Mouse (Mus musculus): ENCODE results near the gene Snta1. TPM values are rescaled to one million over a fixed set of nuclear protein-coding genes. Genes with fewer than 3 reads are reported as not detected.

The Snta1 gene
- polyA plus RNA-seq, 1 experiment, result 5.7 TPM

- TF ChIP-seq CTCF (IDR thresholded peaks at IDR 0.05; ENCODE audit: control insufficient read depth, insufficient read depth, insufficient replicate concordance, low read depth, low read length) (no peak), POLR2A (IDR thresholded peaks at IDR 0.05; ENCODE audit: control insufficient read depth, low read depth, low read length) (no peak)
- H3K27me3 ChIP-seq (ENCODE audit: control insufficient read depth, insufficient read depth, low read length), result no peaks in the 10 kb centered on the region
- peaks cover 9% of the 10 kb centered on the region; the same call in 1 of the 2 replicates for H3K4me1 ChIP-seq (ENCODE audit: control insufficient read depth, insufficient read depth, low read length)
- H3K36me3 ChIP-seq (ENCODE audit: control insufficient read depth, insufficient read depth, low read length), result no peaks in the 10 kb centered on the region
- no peak overlapping the region for H3K27ac ChIP-seq (ENCODE audit: control insufficient read depth, insufficient read depth, low read depth, low read length)
- H3K4me3 ChIP-seq (ENCODE audit: control insufficient read depth, low read depth, low read length), result no peak overlapping the region
Measured at GRCm38 (mm10) chr2:154394602-154395001, 13.3 kb downstream of the Snta1 start.

DNA sequence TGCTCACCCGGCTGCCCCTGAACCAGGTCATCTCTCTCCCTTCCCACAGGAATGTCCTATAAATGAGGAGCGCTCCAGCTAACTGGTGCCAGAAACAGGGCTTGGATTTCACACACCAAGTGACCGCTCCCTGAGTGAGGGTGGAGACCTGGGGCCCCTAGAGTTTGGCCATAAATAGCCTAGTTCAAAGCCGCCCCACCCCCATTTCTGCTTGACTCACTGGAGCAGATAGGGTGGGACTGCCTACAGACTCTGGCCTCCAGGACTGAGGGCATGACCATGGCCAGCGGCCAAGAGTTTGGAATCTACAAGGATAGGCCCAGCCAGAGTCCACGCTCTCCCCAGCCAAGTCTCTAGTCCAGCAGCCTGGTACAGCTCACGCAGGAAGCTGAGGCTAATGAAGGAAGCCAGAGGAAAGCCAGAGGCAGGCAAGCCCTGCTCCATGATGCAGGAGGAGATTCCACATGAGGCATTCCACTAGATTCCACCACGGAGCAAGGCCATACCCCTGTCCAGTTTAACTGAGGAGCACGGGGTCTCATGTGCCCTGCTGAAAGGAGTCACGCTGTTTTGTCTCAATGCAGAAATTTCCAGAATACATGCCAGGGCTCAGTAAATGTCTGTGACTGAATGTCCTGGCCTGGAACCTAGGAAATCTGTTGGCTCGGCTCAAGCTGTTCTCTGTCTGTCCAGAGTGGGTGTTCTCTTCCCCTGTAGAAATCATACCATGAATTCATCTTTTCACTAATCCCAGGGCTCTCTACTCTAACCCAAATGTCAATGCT lies 17.5 kb downstream of the Snta1 start:
- no peak for TF ChIP-seq POLR2A (IDR thresholded peaks at IDR 0.05; ENCODE audit: control insufficient read depth, low read depth, low read length)
- TF ChIP-seq CTCF (IDR thresholded peaks at IDR 0.05; ENCODE audit: control insufficient read depth, insufficient read depth, insufficient replicate concordance, low read depth, low read length), result no peak
- H3K36me3 ChIP-seq (ENCODE audit: control insufficient read depth, insufficient read depth, low read length), result no peaks in the 10 kb centered on the region
- H3K27me3 ChIP-seq (ENCODE audit: control insufficient read depth, insufficient read depth, low read length), result no peaks in the 10 kb centered on the region
- H3K4me1 ChIP-seq (ENCODE audit: control insufficient read depth, insufficient read depth, low read length), result peaks cover 7% of the 10 kb centered on the region; the same call in 1 of the 2 replicates
- H3K27ac ChIP-seq (ENCODE audit: control insufficient read depth, insufficient read depth, low read depth, low read length), result peak overlapping the region; percentile 73
- H3K4me3 ChIP-seq (ENCODE audit: control insufficient read depth, low read depth, low read length), result no peak overlapping the region

DNA sequence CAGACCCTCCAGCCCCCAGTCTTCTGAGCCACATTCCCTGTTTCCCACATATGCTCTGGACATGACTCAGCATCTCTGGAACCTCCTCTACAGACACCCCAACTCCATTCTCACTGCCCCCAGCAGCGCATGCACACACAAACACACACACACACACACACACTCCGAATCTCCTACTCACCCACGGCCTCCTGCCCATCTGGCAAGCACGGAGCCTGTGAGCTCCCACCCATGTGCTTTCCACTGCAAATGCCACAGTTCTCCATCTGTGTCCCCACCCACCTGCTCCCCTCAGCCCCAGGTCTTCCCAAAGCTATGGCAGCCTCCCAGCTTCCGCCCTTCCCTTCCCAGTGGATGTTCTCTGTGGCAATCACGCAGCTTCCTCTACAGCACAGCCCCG lies 28.8 kb downstream of the Snta1 start:
- TF ChIP-seq POLR2A (IDR thresholded peaks at IDR 0.05; ENCODE audit: control insufficient read depth, low read depth, low read length) (no peak), CTCF (IDR thresholded peaks at IDR 0.05; ENCODE audit: control insufficient read depth, insufficient read depth, insufficient replicate concordance, low read depth, low read length) (no peak)
- H3K36me3 ChIP-seq (ENCODE audit: control insufficient read depth, insufficient read depth, low read length), result no peaks in the 10 kb centered on the region
- H3K27me3 ChIP-seq (ENCODE audit: control insufficient read depth, insufficient read depth, low read length), result no peaks in the 10 kb centered on the region
- H3K27ac ChIP-seq (ENCODE audit: control insufficient read depth, insufficient read depth, low read depth, low read length), result no peak overlapping the region
- H3K4me1 ChIP-seq (ENCODE audit: control insufficient read depth, insufficient read depth, low read length), result peaks cover 9% of the 10 kb centered on the region
- H3K4me3 ChIP-seq (ENCODE audit: control insufficient read depth, low read depth, low read length), result no peak overlapping the region

- H3K27ac ChIP-seq (ENCODE audit: control insufficient read depth, insufficient read depth, low read depth, low read length), result no peak overlapping the region
- TF ChIP-seq POLR2A (IDR thresholded peaks at IDR 0.05; ENCODE audit: control insufficient read depth, low read depth, low read length) (no peak), CTCF (IDR thresholded peaks at IDR 0.05; ENCODE audit: control insufficient read depth, insufficient read depth, insufficient replicate concordance, low read depth, low read length) (no peak)
- no peak overlapping the region for H3K4me3 ChIP-seq (ENCODE audit: control insufficient read depth, low read depth, low read length)
- peaks cover 8% of the 10 kb centered on the region for H3K4me1 ChIP-seq (ENCODE audit: control insufficient read depth, insufficient read depth, low read length)
- peaks cover under 1% of the 10 kb centered on the region; the same call in 1 of the 2 replicates for H3K36me3 ChIP-seq (ENCODE audit: control insufficient read depth, insufficient read depth, low read length)
- no peaks in the 10 kb centered on the region for H3K27me3 ChIP-seq (ENCODE audit: control insufficient read depth, insufficient read depth, low read length)
Measured at GRCm38 (mm10) chr2:154374807-154375601, 32.9 kb downstream of the Snta1 start.

DNA sequence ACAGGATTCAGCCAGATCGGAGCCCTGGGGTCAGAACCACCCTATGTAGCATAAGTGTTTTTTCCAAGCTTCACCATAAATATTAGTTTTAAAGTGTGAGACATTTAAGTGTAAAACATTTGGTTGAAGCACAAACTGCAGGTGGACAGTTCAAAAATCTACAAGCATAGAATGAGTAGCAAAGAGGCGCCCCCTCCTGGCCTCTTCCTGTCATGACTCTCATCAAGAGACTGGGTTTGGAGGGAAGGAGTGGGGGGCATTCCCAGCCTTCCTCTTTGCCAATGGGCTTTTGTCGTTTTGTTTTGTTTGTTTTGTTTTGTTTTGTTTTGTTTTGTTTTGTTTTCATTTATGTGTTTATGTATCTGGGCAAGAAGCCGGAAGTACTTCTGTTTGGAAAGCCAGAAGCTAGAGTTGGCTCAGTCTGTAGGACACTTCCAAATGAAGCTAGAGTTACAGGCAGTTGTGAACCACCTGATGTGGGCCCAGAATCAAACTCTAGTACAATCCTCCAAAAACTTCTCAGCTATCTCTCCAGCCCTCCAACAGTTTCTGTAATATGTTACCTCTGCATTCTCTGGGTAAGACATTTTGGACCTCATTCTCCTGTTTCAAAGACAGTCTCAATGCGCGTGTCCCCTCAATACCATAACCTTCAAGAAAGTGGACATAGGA lies 33.8 kb downstream of the Snta1 start:
- Histone ChIP-seq H3K27me3 (ENCODE audit: control insufficient read depth, insufficient read depth, low read length) (no peaks in the 10 kb centered on the region), H3K27ac (ENCODE audit: control insufficient read depth, insufficient read depth, low read depth, low read length) (no peak overlapping the region), H3K4me1 (ENCODE audit: control insufficient read depth, insufficient read depth, low read length) (peaks cover 8% of the 10 kb centered on the region), H3K4me3 (ENCODE audit: control insufficient read depth, low read depth, low read length) (no peak overlapping the region), H3K36me3 (ENCODE audit: control insufficient read depth, insufficient read depth, low read length) (peaks cover 2% of the 10 kb centered on the region; the same call in 1 of the 2 replicates)
- TF ChIP-seq CTCF (IDR thresholded peaks at IDR 0.05; ENCODE audit: control insufficient read depth, insufficient read depth, insufficient replicate concordance, low read depth, low read length), result 0 out of 2 replicates have a peak, but pooled peaks have one; percentile 32
- no peak for TF ChIP-seq POLR2A (IDR thresholded peaks at IDR 0.05; ENCODE audit: control insufficient read depth, low read depth, low read length)

DNA sequence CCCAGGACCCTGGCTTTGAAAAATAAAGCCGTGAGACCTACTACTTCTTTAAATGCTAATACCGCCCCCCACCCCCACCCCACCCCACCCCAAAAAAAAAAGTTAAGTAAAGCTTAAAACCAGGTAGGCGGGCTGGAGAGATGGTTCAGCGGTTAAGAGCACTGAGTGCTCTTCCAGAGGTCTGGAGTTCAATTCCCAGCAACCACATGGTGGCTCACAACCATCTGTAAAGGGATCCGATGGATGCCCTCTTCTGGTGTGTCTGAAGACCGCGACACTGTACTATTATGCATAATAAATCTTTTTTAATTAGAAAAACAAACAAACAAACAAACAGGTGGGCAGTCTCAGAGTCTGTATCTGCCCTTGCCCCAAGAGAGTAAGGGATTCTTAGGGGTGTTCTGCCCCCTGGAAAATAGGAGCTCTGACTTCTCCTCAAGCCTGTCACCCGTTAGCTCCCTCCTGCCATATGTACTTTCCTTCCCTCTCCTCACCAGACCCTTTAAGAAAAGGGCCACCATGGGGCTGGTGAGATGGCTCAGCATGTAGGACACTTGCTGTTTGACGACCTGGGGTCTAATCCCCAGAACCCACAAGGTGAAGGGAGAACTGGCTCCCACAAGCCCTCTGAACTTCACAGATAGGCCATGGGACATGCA lies 34.9 kb downstream of the Snta1 start, which contains the start of gene Cdk5rap1:
TSS of gene Cdk5rap1 (minus strand) at position 169 of the 659 bp plus-strand sequence.
- H3K27me3 ChIP-seq (ENCODE audit: control insufficient read depth, insufficient read depth, low read length), result no peaks in the 10 kb centered on the region
- H3K36me3 ChIP-seq (ENCODE audit: control insufficient read depth, insufficient read depth, low read length), result peaks cover 4% of the 10 kb centered on the region; the same call in 1 of the 2 replicates
- H3K27ac ChIP-seq (ENCODE audit: control insufficient read depth, insufficient read depth, low read depth, low read length), result peak within 1 kb of the TSS; percentile 96
- TF ChIP-seq CTCF (IDR thresholded peaks at IDR 0.05; ENCODE audit: control insufficient read depth, insufficient read depth, insufficient replicate concordance, low read depth, low read length) (no peak), POLR2A (IDR thresholded peaks at IDR 0.05; ENCODE audit: control insufficient read depth, low read depth, low read length) (no peak)
- H3K4me3 ChIP-seq (ENCODE audit: control insufficient read depth, low read depth, low read length), result peak within 1 kb of the TSS; percentile 100
- H3K4me1 ChIP-seq (ENCODE audit: control insufficient read depth, insufficient read depth, low read length), result peaks cover 4% of the 10 kb centered on the region

All from testis, adult 2 months (tissue).